11 mouse cellular contexts compared by ENCODE assay signal in genomic region chr2:70210427-70211332, GRCm38 (mm10).
DNase-seq lines count a peak whose midpoint lies in the region; ATAC-seq and TF ChIP-seq lines count a peak whose summit lies in the region.
"Had no signal": no experiment of that assay in that cellular context is flagged by ENCODE, and none has a peak within 500 bp of the region (broad histone marks: within the 10 kb centered on the region; RNA-seq: fewer than 3 reads in every experiment).

No protein-coding gene starts in this region.

- H3K36me3 ChIP-seq in heart, embryonic 10.5 days = no peaks in the 10 kb centered on the region
- H3K36me3 ChIP-seq in embryonic facial prominence, embryonic 10.5 days (replicated peaks) = no peaks in the 10 kb centered on the region
- H3K36me3 ChIP-seq in midbrain, postnatal 0 days (ENCODE audit: insufficient read depth, low read length) = no peaks in the 10 kb centered on the region
- H3K36me3 ChIP-seq in liver, embryonic 12.5 days = no peaks in the 10 kb centered on the region
- H3K36me3 ChIP-seq: limb, embryonic 15.5 days had no signal

- H3K4me1 ChIP-seq in heart, embryonic 10.5 days = no peaks in the 10 kb centered on the region
- no peaks in the 10 kb centered on the region for H3K4me1 ChIP-seq in embryonic facial prominence, embryonic 10.5 days
- H3K4me1 ChIP-seq in midbrain, postnatal 0 days (ENCODE audit: insufficient read depth, low read length) = peaks cover 6% of the 10 kb centered on the region; the same call in 1 of the 2 replicates
- H3K4me1 ChIP-seq in liver, embryonic 12.5 days = no peaks in the 10 kb centered on the region
- H3K4me1 ChIP-seq: limb, embryonic 15.5 days had no signal

- no peak overlapping the region for H3K27ac ChIP-seq in heart, embryonic 10.5 days
- 0 out of 2 replicates have a peak overlapping the region, but pooled peaks have one; percentile 4 for H3K27ac ChIP-seq in embryonic facial prominence, embryonic 10.5 days (replicated peaks)
- H3K27ac ChIP-seq in midbrain, postnatal 0 days (ENCODE audit: low read depth, low read length) = peak overlapping the region; percentile 62
- H3K27ac ChIP-seq in liver, embryonic 12.5 days = no peak overlapping the region
- H3K27ac ChIP-seq: limb, embryonic 15.5 days had no signal

- no peak overlapping the region for H3K4me2 ChIP-seq in midbrain, postnatal 0 days (ENCODE audit: low read depth, low read length, poor library complexity, severe bottlenecking)
- no peak overlapping the region for H3K4me2 ChIP-seq in liver, embryonic 12.5 days
- H3K4me2 ChIP-seq: limb, embryonic 15.5 days had no signal

- no peaks in the 10 kb centered on the region for H3K9me3 ChIP-seq in heart, embryonic 10.5 days
- peaks cover 5% of the 10 kb centered on the region; the same call in 1 of the 2 replicates for H3K9me3 ChIP-seq in embryonic facial prominence, embryonic 10.5 days
- no peaks in the 10 kb centered on the region for H3K9me3 ChIP-seq in midbrain, postnatal 0 days (ENCODE audit: low read length)
- H3K9me3 ChIP-seq in liver, embryonic 12.5 days (replicated peaks) = peaks cover 9% of the 10 kb centered on the region

- no peaks in the 10 kb centered on the region; the same call in 1 of the 2 replicates for H3K27me3 ChIP-seq in heart, embryonic 10.5 days (ENCODE audit: insufficient read depth, poor library complexity, severe bottlenecking)
- peaks cover 6% of the 10 kb centered on the region; the same call in 1 of the 2 replicates for H3K27me3 ChIP-seq in embryonic facial prominence, embryonic 10.5 days (replicated peaks; ENCODE audit: low read depth, poor library complexity, severe bottlenecking)
- H3K27me3 ChIP-seq in midbrain, postnatal 0 days (ENCODE audit: insufficient read depth, low read length) = no peaks in the 10 kb centered on the region
- no peaks in the 10 kb centered on the region for H3K27me3 ChIP-seq in liver, embryonic 12.5 days (replicated peaks)
- H3K27me3 ChIP-seq: limb, embryonic 15.5 days had no signal

- H3K9ac ChIP-seq in midbrain, postnatal 0 days (replicated peaks; ENCODE audit: low read length, poor library complexity, severe bottlenecking) = no peak overlapping the region; the same call in 1 of the 2 replicates
- no peak overlapping the region for H3K9ac ChIP-seq in liver, embryonic 12.5 days
- H3K9ac ChIP-seq: limb, embryonic 15.5 days had no signal

- peak; percentile 41; the same call in 1 of the 2 replicates for ATAC-seq in midbrain, postnatal 0 days (ENCODE audit: low FRiP score)
- no peak for ATAC-seq in liver, embryonic 12.5 days

- no peak for TF ChIP-seq CTCF in midbrain, postnatal 0 days (IDR thresholded peaks at IDR 0.05)

- no peak overlapping the region for H3K4me3 ChIP-seq in heart, embryonic 10.5 days
- H3K4me3 ChIP-seq in embryonic facial prominence, embryonic 10.5 days = no peak overlapping the region
- no peak overlapping the region for H3K4me3 ChIP-seq in midbrain, postnatal 0 days (ENCODE audit: low read depth, low read length)
- no peak overlapping the region for H3K4me3 ChIP-seq in liver, embryonic 12.5 days
- H3K4me3 ChIP-seq: limb, embryonic 15.5 days had no signal

- DNase-seq in heart, adult 11 months = peak; percentile 68
- no peak for DNase-seq in heart, embryonic 10.5 days (ENCODE audit: low spot score)
- DNase-seq in embryonic facial prominence, embryonic 10.5 days (ENCODE audit: low spot score) = no peak
- peak; percentile 64 for DNase-seq in layer of hippocampus, adult 9-11 months
- DNase-seq in midbrain, postnatal 0 days (ENCODE audit: low spot score) = no peak
- DNase-seq in kidney, adult 9 months = no peak
- no peak for DNase-seq in natural killer cell, adult 2 months (ENCODE audit: low spot score in 2 of 2)
- DNase-seq: heart, postnatal 36 days; lung, postnatal 4 days had no signal

- WGBS in heart, embryonic 10.5 days = 81% methylated on average over 22 of the region's 22 CpGs
- 88% methylated on average over 22 of the region's 22 CpGs for WGBS in embryonic facial prominence, embryonic 10.5 days
- WGBS in midbrain, postnatal 0 days = 64% methylated on average over 22 of the region's 22 CpGs
- WGBS in liver, embryonic 12.5 days (ENCODE audit: insufficient replicate concordance) = 77% methylated on average over 22 of the region's 22 CpGs

Comparison
In these comparisons a context has a peak if more than half of its experiments do, and no peak if none do; other contexts are left out.
1. DNase-seq: peak in heart, adult 11 months (single experiment) and layer of hippocampus, adult 9-11 months (single experiment); none in heart, embryonic 10.5 days (single experiment), embryonic facial prominence, embryonic 10.5 days (single experiment), midbrain, postnatal 0 days (single experiment), kidney, adult 9 months (single experiment) and natural killer cell, adult 2 months (0 of 2).
2. H3K27ac ChIP-seq: peak in embryonic facial prominence, embryonic 10.5 days (single experiment) and midbrain, postnatal 0 days (single experiment); none in heart, embryonic 10.5 days (single experiment) and liver, embryonic 12.5 days (single experiment).